Mouse (Mus musculus) hindbrain, embryonic 14.5 days (tissue): ENCODE results near the gene Scfd2. TPM values are rescaled to one million over a fixed set of nuclear protein-coding genes. Genes with fewer than 3 reads are reported as not detected.

Source experiments
- ATAC-seq: fragments of 200-750 bp; cut with Nextera tagmentation; 2 replicates; pipeline ENCODE4 v1.8.0; 2017; ENCODE audit warnings: moderate number of reproducible peaks, mild to moderate bottlenecking, moderate TSS enrichment, moderate library complexity; ENCODE audit not compliant: low FRiP score
- DNase-seq: peaks from one replicate; pipeline ENCODE4 v3.0.0-alpha.2; 2015; ENCODE audit warnings: low spot score
- H3K27ac ChIP-seq: fragments of 300-500 bp; sonication (generic); 2 replicates; pipeline ENCODE4 v1.5.1; 2014; ENCODE audit warnings: mild to moderate bottlenecking, moderate library complexity
- H3K27me3 ChIP-seq: fragments of 300-500 bp; sonication (generic); 2 replicates; pipeline ENCODE4 v1.6.1; 2014; ENCODE audit warnings: mild to moderate bottlenecking, low read length, mixed read lengths; ENCODE audit not compliant: control insufficient read depth, insufficient read depth
- H3K36me3 ChIP-seq: fragments of 300-500 bp; sonication (generic); replicated peaks from 2 replicates; pipeline ENCODE4 v1.6.1; 2014; ENCODE audit not compliant: control insufficient read depth, insufficient read depth
- H3K4me1 ChIP-seq: fragments of 300-500 bp; sonication (generic); replicated peaks from 2 replicates; pipeline ENCODE4 v1.6.1; 2014; ENCODE audit warnings: antibody characterized with exemption, low read length, mixed read lengths; ENCODE audit not compliant: control insufficient read depth, insufficient read depth
- H3K4me2 ChIP-seq: fragments of 300-500 bp; sonication (generic); replicated peaks from 2 replicates; pipeline ENCODE4 v1.6.1; 2014; ENCODE audit warnings: mild to moderate bottlenecking, moderate library complexity
- H3K4me3 ChIP-seq: fragments of 300-500 bp; sonication (generic); replicated peaks from 2 replicates; pipeline ENCODE4 v1.5.1; 2014; ENCODE audit warnings: mild to moderate bottlenecking, low read length
- H3K9ac ChIP-seq: fragments of 300-500 bp; sonication (generic); 2 replicates; pipeline ENCODE4 v1.6.1; 2014
- H3K9me3 ChIP-seq: fragments of 300-500 bp; sonication (generic); 2 replicates; pipeline ENCODE4 v1.6.1; 2016; ENCODE audit warnings: low read length; ENCODE audit not compliant: control insufficient read depth
- WGBS: fragments of 180-500 bp; shearing (Covaris S2); extraction: QIAGEN DNeasy Blood & Tissue Kit; methylation state at CpG from one replicate; pipeline ENCODE4 v1.1.7; 2014; 5-methylcytosine and 5-hydroxymethylcytosine counted together
- polyA plus RNA-seq: library from polyadenylated mRNA; unstranded; fragments of >200 nt; fragmentation: Nextera tagmentation; extraction: Ambion mirVana; gene quantifications from 2 replicates; pipeline ENCODE4 v1.2.1, GENCODE M21; 2014

Gene Scfd2
- polyA plus RNA-seq, 1 experiment from 2014 or later: 18.8 TPM

- no peaks in the 10 kb centered on the region for H3K27me3 ChIP-seq
- H3K36me3 ChIP-seq: no peaks in the 10 kb centered on the region
- H3K9ac ChIP-seq: no peak overlapping the region
- H3K4me1 ChIP-seq: no peaks in the 10 kb centered on the region
- no peak overlapping the region for H3K27ac ChIP-seq
- no peak overlapping the region for H3K4me2 ChIP-seq
- no peaks in the 10 kb centered on the region for H3K9me3 ChIP-seq
- DNase-seq: no peak
- no peak overlapping the region for H3K4me3 ChIP-seq
- ATAC-seq: no peak
- WGBS: 96% methylated on average over 3 of the region's 3 CpGs
Measured at GRCm38 (mm10) chr5:74470819-74471218, 60.7 kb downstream of the Scfd2 start.

DNA sequence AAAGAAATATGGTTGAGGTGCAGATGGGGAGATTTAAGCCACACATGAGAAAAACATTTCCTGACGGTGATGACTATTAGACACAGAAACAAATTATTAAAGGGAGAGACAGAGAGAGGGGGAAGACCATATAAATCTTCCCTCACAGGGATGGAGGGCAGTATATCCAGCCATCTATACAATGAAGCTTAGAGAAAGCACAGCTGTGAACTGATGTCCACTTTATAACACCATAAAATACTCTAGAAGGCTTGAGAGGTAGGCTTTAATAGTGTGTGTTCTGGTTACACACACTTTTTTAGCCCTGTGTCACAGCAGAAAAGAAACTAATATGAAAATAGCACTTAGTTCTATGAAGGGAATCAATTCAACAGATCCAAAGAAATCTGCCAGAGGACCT lies 61.9 kb downstream of the Scfd2 start:
- WGBS: 90% methylated on average over 1 of the region's 1 CpGs

GRCm38 (mm10) chr5:74467753-74468152 lies 63.8 kb downstream of the Scfd2 start:
- no peak for DNase-seq
- Histone ChIP-seq H3K27me3 (no peaks in the 10 kb centered on the region), H3K36me3 (no peaks in the 10 kb centered on the region), H3K4me3 (no peak overlapping the region), H3K4me1 (no peaks in the 10 kb centered on the region), H3K4me2 (no peak overlapping the region), H3K9ac (no peak overlapping the region), H3K9me3 (no peaks in the 10 kb centered on the region), H3K27ac (no peak overlapping the region)
- 56% methylated on average over 3 of the region's 3 CpGs for WGBS
- ATAC-seq: no peak

More for the DNA sequence above, 61.9 kb downstream of the Scfd2 start:
- DNase-seq (no peak), ATAC-seq (no peak)
- H3K9me3 ChIP-seq: no peaks in the 10 kb centered on the region
- no peak overlapping the region for H3K4me3 ChIP-seq
- no peak overlapping the region for H3K4me2 ChIP-seq
- no peaks in the 10 kb centered on the region for H3K4me1 ChIP-seq
- H3K27me3 ChIP-seq: no peaks in the 10 kb centered on the region
- H3K36me3 ChIP-seq: no peaks in the 10 kb centered on the region
- H3K27ac ChIP-seq: no peak overlapping the region
- H3K9ac ChIP-seq: no peak overlapping the region

DNA sequence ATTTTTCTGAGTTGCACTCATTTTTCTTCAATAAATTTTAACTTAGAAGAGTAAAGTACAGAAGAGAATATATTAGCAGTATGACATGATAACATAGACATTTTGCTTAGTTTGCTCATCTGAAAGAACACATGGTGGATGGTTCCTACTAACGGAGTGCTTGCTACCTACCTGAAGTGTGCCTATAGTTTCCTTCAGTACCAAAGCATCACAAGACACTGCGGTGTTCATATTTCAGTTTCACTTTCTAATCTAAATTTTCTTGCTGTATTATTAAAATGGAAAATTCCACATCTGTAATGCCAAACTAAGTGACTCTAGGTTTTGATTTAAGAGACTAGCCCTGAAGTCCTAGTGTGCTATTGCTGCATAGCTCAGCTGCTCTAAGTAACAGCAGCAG lies 74.8 kb downstream of the Scfd2 start:
- ATAC-seq (no peak), DNase-seq (no peak)
- Histone ChIP-seq H3K27ac (no peak overlapping the region), H3K27me3 (no peaks in the 10 kb centered on the region), H3K4me1 (no peaks in the 10 kb centered on the region), H3K9ac (no peak overlapping the region), H3K4me3 (no peak overlapping the region), H3K9me3 (no peaks in the 10 kb centered on the region), H3K36me3 (no peaks in the 10 kb centered on the region), H3K4me2 (no peak overlapping the region)
- 93% methylated on average over 2 of the region's 2 CpGs for WGBS

GRCm38 (mm10) chr5:74455510-74456269 lies 75.9 kb downstream of the Scfd2 start:
- no peaks in the 10 kb centered on the region for H3K9me3 ChIP-seq
- WGBS: 90% methylated on average over 6 of the region's 6 CpGs
- no peaks in the 10 kb centered on the region for H3K27me3 ChIP-seq
- DNase-seq (no peak), ATAC-seq (no peak)
- no peak overlapping the region for H3K27ac ChIP-seq
- H3K9ac ChIP-seq: no peak overlapping the region
- H3K4me3 ChIP-seq: no peak overlapping the region
- H3K4me1 ChIP-seq: no peaks in the 10 kb centered on the region
- no peaks in the 10 kb centered on the region for H3K36me3 ChIP-seq
- H3K4me2 ChIP-seq: no peak overlapping the region

- no peaks in the 10 kb centered on the region for H3K9me3 ChIP-seq
- DNase-seq (no peak), ATAC-seq (no peak)
- H3K4me3 ChIP-seq: no peak overlapping the region
- H3K9ac ChIP-seq: no peak overlapping the region
- 81% methylated on average over 9 of the region's 9 CpGs for WGBS
- H3K27me3 ChIP-seq: no peaks in the 10 kb centered on the region
- H3K36me3 ChIP-seq: no peaks in the 10 kb centered on the region
- H3K27ac ChIP-seq: no peak overlapping the region
- H3K4me1 ChIP-seq: no peaks in the 10 kb centered on the region; the same call in 1 of the 2 replicates
- H3K4me2 ChIP-seq: no peak overlapping the region
Measured at GRCm38 (mm10) chr5:74455094-74455493, 76.5 kb downstream of the Scfd2 start.

DNA sequence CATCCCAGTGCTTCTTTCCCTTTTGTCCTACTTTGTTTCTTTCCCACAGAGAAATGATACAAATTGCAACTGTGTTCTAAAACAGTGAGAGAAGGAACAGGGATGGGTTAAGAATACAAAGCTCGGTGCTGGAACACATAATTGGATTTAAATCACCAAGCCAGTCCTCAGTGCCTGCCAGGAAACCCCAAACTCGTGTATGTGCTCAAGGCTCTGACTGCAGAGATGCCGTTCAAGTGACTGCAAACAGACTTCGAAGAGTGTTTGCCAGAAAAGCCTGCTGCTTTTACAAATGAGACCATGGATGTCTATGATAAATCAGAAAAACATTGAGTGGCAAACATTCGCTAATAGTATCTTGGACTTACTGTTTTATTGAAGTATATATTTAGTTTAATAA lies 80.6 kb downstream of the Scfd2 start:
- H3K9ac ChIP-seq: no peak overlapping the region
- DNase-seq: no peak
- H3K27ac ChIP-seq: no peak overlapping the region
- H3K36me3 ChIP-seq: no peaks in the 10 kb centered on the region
- 63% methylated on average over 5 of the region's 5 CpGs for WGBS
- no peaks in the 10 kb centered on the region; the same call in 1 of the 2 replicates for H3K4me1 ChIP-seq
- H3K27me3 ChIP-seq: no peaks in the 10 kb centered on the region
- no peak for ATAC-seq
- H3K4me2 ChIP-seq: no peak overlapping the region
- H3K9me3 ChIP-seq: no peaks in the 10 kb centered on the region
- no peak overlapping the region for H3K4me3 ChIP-seq

- no peak overlapping the region for H3K4me3 ChIP-seq
- H3K36me3 ChIP-seq: no peaks in the 10 kb centered on the region
- no peak overlapping the region for H3K9ac ChIP-seq
- no peak overlapping the region for H3K4me2 ChIP-seq
- no peaks in the 10 kb centered on the region for H3K27me3 ChIP-seq
- DNase-seq (no peak), ATAC-seq (no peak)
- WGBS: 62% methylated on average over 10 of the region's 10 CpGs
- H3K4me1 ChIP-seq: no peaks in the 10 kb centered on the region; the same call in 1 of the 2 replicates
- H3K9me3 ChIP-seq: no peaks in the 10 kb centered on the region
- no peak overlapping the region for H3K27ac ChIP-seq
Measured at GRCm38 (mm10) chr5:74447517-74448334, 83.8 kb downstream of the Scfd2 start.

DNA sequence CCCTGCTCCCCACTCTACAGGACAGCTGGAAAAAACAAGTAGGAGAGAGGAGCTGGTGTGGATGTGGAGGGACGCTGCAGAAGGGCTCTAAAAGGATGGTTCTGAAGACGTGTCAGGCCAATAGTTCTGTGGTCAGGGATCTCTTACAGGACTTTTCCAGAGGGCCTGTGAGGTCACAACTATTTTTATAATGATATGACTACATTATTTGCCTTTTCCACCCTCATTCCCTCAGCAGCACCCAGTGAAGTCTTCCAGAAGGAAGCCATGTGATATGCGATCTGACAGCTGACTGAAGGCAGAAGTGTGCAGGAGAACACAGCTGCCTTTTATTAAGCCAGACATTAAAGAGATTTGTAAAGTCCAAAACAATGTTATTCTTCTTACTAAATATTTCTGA lies 85.7 kb downstream of the Scfd2 start:
- WGBS: 85% methylated on average over 3 of the region's 3 CpGs
- Histone ChIP-seq H3K4me1 (no peaks in the 10 kb centered on the region; the same call in 1 of the 2 replicates), H3K27me3 (no peaks in the 10 kb centered on the region), H3K4me3 (no peak overlapping the region), H3K27ac (no peak overlapping the region), H3K9ac (no peak overlapping the region), H3K36me3 (no peaks in the 10 kb centered on the region), H3K4me2 (no peak overlapping the region), H3K9me3 (no peaks in the 10 kb centered on the region)
- ATAC-seq: no peak
- DNase-seq: no peak
